Mouse (Mus musculus) forebrain, embryonic 16.5 days (tissue): ENCODE data around the gene Tmem266. TPM values are rescaled to one million over a fixed set of nuclear protein-coding genes. Genes with fewer than 3 reads are reported as not detected.
A peak's percentile ranks its signal among the peaks of the same experiment; 100 is the strongest.

ENCODE experiments used
- ATAC-seq: fragments of 200-750 bp; cut with Nextera tagmentation; 2 replicates; pipeline ENCODE4 v1.8.0; 2017; ENCODE audit warnings: mild to moderate bottlenecking, moderate library complexity
- H3K27ac ChIP-seq: fragments of 300-500 bp; sonication (generic); 2 replicates; pipeline ENCODE4 v1.5.1; 2014; ENCODE audit warnings: low read length, control low read depth
- H3K27me3 ChIP-seq: fragments of 300-500 bp; sonication (generic); replicated peaks from 2 replicates; pipeline ENCODE4 v1.6.1; 2014; ENCODE audit warnings: low read length; ENCODE audit not compliant: control insufficient read depth, insufficient read depth
- H3K36me3 ChIP-seq: fragments of 300-500 bp; sonication (generic); 2 replicates; pipeline ENCODE4 v1.6.1; 2014; ENCODE audit not compliant: control insufficient read depth, insufficient read depth
- H3K4me1 ChIP-seq: fragments of 300-500 bp; sonication (generic); replicated peaks from 2 replicates; pipeline ENCODE4 v1.6.1; 2014; ENCODE audit warnings: low read length; ENCODE audit not compliant: control insufficient read depth, insufficient read depth
- H3K4me2 ChIP-seq: fragments of 300-500 bp; sonication (generic); 2 replicates; pipeline ENCODE4 v1.6.1; 2014; ENCODE audit warnings: mild to moderate bottlenecking, low read length, control low read depth
- H3K4me3 ChIP-seq: fragments of 300-500 bp; sonication (generic); replicated peaks from 2 replicates; pipeline ENCODE4 v1.5.1; 2014; ENCODE audit warnings: mild to moderate bottlenecking, low read length, control low read depth
- H3K9ac ChIP-seq: fragments of 300-500 bp; sonication (generic); replicated peaks from 2 replicates; pipeline ENCODE4 v1.6.1; 2014; ENCODE audit warnings: low read depth, low read length, control low read depth
- H3K9me3 ChIP-seq: fragments of 300-500 bp; sonication (generic); 2 replicates; pipeline ENCODE4 v1.6.1; 2016; ENCODE audit warnings: low read length; ENCODE audit not compliant: control insufficient read depth
- WGBS: fragments of 180-500 bp; shearing (Covaris S2); extraction: QIAGEN DNeasy Blood & Tissue Kit; methylation state at CpG from one replicate; pipeline ENCODE4 v1.1.7; 2014; 5-methylcytosine and 5-hydroxymethylcytosine counted together
- polyA plus RNA-seq: library from polyadenylated mRNA; unstranded; fragments of >200 nt; fragmentation: Nextera tagmentation; extraction: Ambion mirVana; gene quantifications from 2 replicates; pipeline ENCODE4 v1.2.1, GENCODE M21; 2015

The Tmem266 gene
- 2.1 and 3.0 TPM in 2 replicates for polyA plus RNA-seq

DNA sequence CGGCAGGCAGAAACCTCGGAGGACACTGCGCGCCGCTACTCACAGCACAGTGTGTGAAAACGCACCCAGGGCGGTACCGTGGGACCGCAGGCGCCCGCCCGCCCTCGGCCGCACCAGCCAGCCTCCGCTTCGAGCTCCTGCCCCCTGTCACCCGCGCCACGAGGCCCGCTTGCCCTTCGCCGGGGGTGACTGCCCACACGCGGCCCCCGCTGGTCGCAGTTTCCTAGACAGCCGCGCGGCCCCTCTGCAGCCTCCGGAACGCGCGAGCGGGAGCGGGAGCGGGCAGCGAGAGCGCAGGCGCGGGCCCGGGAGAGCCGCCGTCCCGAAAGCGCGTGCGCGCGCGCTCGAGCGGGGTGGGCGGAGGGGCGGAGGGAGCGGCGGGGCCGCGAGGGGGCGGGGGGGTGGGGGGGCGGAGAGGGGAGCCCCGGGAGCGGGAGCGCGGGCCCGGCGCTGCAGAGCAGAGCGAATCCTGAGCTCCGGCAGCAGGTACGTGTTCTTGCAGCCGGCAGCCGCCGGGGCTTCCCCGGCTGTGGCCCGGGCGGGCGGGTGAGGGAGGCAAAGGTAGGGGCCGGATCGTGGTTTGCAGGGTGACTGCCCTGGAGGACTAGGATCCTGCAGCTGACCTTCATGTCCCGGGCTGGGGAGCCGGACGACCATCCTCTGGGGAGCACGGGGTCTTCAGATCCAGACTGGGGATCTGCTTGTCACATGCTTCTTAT, at the start of gene Tmem266, which contains the start of gene Nrg4:
Gene Tmem266, plus strand, starts transcription at position 399 of the 719 bp plus-strand sequence.
Gene Nrg4, minus strand, starts transcription at position 330 of the 719 bp plus-strand sequence.
- ATAC-seq, result peak; percentile 92
- WGBS, result under 1% methylated on average over 57 of the region's 82 CpGs
- no peaks in the 10 kb centered on the region for H3K9me3 ChIP-seq

DNA sequence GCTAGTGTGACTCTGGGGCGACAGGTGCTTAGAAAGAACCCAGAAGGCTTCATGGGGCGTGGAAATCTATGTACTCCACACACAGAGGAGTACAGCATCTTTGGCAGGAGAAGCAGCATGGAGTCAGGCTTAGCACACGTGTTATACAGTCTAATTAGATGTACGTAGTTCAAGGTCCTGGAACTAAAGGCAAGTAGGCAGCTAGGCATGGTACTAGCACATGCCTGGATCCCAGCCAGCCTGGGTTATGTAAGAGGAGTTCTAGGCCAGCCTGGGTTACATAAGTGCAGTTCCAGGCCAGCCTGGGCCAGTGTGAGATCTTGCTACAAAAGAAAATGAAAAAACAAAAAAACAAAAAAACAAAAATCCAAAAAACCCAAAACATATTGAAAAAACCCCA, 49.2 kb upstream of the Tmem266 start:
- no peak overlapping the region for H3K9ac ChIP-seq
- H3K4me1 ChIP-seq, result no peaks in the 10 kb centered on the region
- H3K27me3 ChIP-seq, result no peaks in the 10 kb centered on the region
- H3K9me3 ChIP-seq, result no peaks in the 10 kb centered on the region
- H3K36me3 ChIP-seq, result no peaks in the 10 kb centered on the region
- no peak for ATAC-seq
- H3K4me2 ChIP-seq, result no peak overlapping the region
- 76% methylated on average over 4 of the region's 4 CpGs for WGBS
- no peak overlapping the region for H3K27ac ChIP-seq
- no peak overlapping the region for H3K4me3 ChIP-seq

More for the DNA sequence above, at the start of gene Tmem266, which contains the start of gene Nrg4:
- Histone ChIP-seq H3K36me3 (no peaks in the 10 kb centered on the region), H3K4me3 (peak within 1 kb of the TSS; percentile 89), H3K4me2 (peak within 1 kb of the TSS; percentile 72), H3K27me3 (peaks cover 5% of the 10 kb centered on the region), H3K9ac (peak within 1 kb of the TSS; percentile 92), H3K27ac (peak within 1 kb of the TSS; percentile 37; the same call in 1 of the 2 replicates), H3K4me1 (peaks cover 10% of the 10 kb centered on the region)

- Histone ChIP-seq H3K27me3 (no peaks in the 10 kb centered on the region), H3K9ac (no peak overlapping the region), H3K36me3 (no peaks in the 10 kb centered on the region), H3K27ac (no peak overlapping the region), H3K4me1 (no peaks in the 10 kb centered on the region), H3K9me3 (no peaks in the 10 kb centered on the region), H3K4me3 (no peak overlapping the region), H3K4me2 (no peak overlapping the region)
- no peak for ATAC-seq
- WGBS, result 90% methylated on average over 8 of the region's 8 CpGs
Observed at GRCm38 (mm10) chr9:55279114-55279825, 47.4 kb upstream of the Tmem266 start.

DNA sequence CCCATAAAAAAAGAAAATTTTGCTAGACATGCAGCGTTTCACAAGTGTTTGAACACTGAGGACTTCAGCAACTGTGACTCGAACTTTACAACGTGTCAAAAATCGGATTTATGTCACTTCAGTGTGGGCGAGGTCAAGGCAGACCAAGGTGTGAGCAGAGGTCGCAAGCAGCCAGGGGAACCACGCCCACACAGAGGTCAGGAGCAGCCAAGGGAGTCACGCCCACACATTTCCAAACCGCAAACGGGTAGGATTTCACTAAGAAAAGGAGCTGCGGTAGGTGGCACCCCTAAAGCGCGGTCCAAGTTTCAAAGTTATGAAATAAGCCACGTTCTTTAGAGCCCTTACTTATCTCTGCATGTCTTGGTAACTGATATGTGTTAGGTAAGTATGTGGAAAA, 43.2 kb upstream of the Tmem266 start:
- H3K4me3 ChIP-seq, result no peak overlapping the region
- no peaks in the 10 kb centered on the region for H3K4me1 ChIP-seq
- no peaks in the 10 kb centered on the region for H3K36me3 ChIP-seq
- no peak for ATAC-seq
- no peak overlapping the region for H3K9ac ChIP-seq
- no peaks in the 10 kb centered on the region for H3K9me3 ChIP-seq
- 11% methylated on average over 14 of the region's 14 CpGs for WGBS
- H3K4me2 ChIP-seq, result no peak overlapping the region
- H3K27ac ChIP-seq, result no peak overlapping the region
- no peaks in the 10 kb centered on the region for H3K27me3 ChIP-seq

GRCm38 (mm10) chr9:55285197-55285596, 41.5 kb upstream of the Tmem266 start:
- Histone ChIP-seq H3K9me3 (no peaks in the 10 kb centered on the region), H3K4me3 (no peak overlapping the region), H3K9ac (no peak overlapping the region), H3K36me3 (no peaks in the 10 kb centered on the region), H3K4me2 (no peak overlapping the region), H3K27me3 (no peaks in the 10 kb centered on the region), H3K27ac (no peak overlapping the region), H3K4me1 (no peaks in the 10 kb centered on the region)
- 78% methylated on average over 3 of the region's 3 CpGs for WGBS
- ATAC-seq, result no peak

DNA sequence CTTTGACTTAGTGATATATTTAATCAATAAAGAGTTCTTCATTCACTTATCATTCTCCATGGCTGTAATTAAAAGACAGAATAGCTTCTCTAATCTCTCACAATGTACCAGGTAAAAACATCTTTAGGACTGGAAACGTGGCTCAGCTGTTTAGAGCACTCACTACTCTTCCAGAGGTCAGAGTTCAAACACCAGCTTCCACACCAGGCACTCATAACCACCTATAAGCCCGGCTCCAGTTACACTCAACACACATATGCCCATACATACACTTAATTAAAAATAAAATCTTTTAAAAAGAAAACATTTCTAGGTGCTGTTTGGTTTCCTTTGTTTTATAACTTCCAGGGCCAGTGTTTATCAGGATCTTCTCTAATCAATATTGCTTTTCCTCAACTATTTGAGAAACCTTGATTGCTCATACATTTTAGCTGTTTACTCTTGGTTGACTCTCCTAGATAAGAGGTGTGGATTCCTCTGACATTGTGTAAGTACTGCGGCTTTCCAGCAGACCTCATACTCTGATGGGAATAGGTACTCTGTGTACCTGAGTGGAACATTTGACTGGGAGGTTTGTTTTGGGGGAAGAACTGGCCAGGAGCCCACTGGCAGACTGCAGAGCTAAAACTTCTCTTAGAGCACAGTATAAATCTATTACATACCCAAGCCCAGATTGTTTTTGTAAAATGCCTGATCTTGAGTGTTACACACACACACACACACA, 37.1 kb upstream of the Tmem266 start:
- WGBS, result 67% methylated on average over 3 of the region's 3 CpGs
- H3K36me3 ChIP-seq, result no peaks in the 10 kb centered on the region
- no peak overlapping the region for H3K4me3 ChIP-seq
- no peaks in the 10 kb centered on the region for H3K9me3 ChIP-seq
- no peak overlapping the region for H3K27ac ChIP-seq
- ATAC-seq, result no peak
- no peaks in the 10 kb centered on the region for H3K4me1 ChIP-seq
- H3K4me2 ChIP-seq, result no peak overlapping the region
- H3K27me3 ChIP-seq, result no peaks in the 10 kb centered on the region
- no peak overlapping the region for H3K9ac ChIP-seq

DNA sequence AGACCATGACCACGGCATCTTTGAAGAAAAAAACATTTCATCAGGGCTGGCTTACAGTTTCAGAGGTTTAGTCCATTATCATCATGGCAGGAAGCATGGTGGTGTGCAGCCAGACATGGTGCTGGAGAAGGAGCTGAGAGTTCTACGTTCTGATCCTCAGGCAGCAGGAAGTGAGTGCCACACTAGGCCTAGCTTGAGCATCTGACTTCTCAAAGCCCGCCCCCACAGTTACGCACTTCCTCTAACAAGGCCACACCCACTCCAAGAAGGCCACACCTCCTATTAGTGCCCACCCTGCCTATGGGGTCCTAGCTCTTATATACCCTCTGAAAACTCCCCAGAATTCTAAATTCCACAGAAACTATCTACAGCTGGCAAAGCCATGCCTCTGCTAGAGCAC, 34.7 kb upstream of the Tmem266 start:
- H3K4me2 ChIP-seq, result no peak overlapping the region
- no peak overlapping the region for H3K27ac ChIP-seq
- no peaks in the 10 kb centered on the region for H3K36me3 ChIP-seq
- WGBS, result 90% methylated on average over 4 of the region's 4 CpGs
- no peak for ATAC-seq
- H3K4me3 ChIP-seq, result no peak overlapping the region
- H3K9me3 ChIP-seq, result no peaks in the 10 kb centered on the region
- no peak overlapping the region for H3K9ac ChIP-seq
- no peaks in the 10 kb centered on the region for H3K27me3 ChIP-seq
- no peaks in the 10 kb centered on the region for H3K4me1 ChIP-seq

DNA sequence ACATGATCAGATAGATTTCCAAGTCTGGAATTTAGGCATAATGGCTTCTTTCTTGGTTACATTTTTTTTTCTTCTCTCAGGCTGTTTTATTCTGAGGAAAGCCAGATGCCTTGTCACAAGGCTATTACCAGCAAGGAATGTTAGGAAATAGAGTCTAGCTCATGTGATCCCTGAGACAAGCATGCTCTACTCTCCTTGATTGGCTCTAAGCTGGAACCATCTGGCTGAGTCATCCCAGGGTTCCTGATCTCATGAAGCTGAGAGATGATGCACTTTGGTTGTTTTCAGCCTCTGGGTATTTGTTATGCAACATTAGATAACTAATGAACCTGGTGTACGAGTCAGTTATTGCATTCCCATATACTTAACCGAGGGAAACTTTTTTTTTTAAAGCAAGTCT, 30.5 kb upstream of the Tmem266 start:
- Histone ChIP-seq H3K27me3 (no peaks in the 10 kb centered on the region), H3K4me3 (no peak overlapping the region), H3K27ac (no peak overlapping the region), H3K9me3 (no peaks in the 10 kb centered on the region), H3K36me3 (no peaks in the 10 kb centered on the region), H3K4me1 (no peaks in the 10 kb centered on the region), H3K4me2 (no peak overlapping the region), H3K9ac (no peak overlapping the region)
- ATAC-seq, result no peak
- WGBS, result 19% methylated on average over 2 of the region's 2 CpGs

GRCm38 (mm10) chr9:55307066-55307465, 19.6 kb upstream of the Tmem266 start:
- no peak for ATAC-seq
- 60% methylated on average over 2 of the region's 2 CpGs for WGBS
- Histone ChIP-seq H3K9ac (no peak overlapping the region), H3K4me3 (no peak overlapping the region), H3K27me3 (no peaks in the 10 kb centered on the region), H3K27ac (no peak overlapping the region), H3K4me2 (no peak overlapping the region), H3K9me3 (no peaks in the 10 kb centered on the region), H3K36me3 (no peaks in the 10 kb centered on the region), H3K4me1 (no peaks in the 10 kb centered on the region)
